Mouse (Mus musculus) left cerebral cortex, adult 9 months (tissue): ENCODE data around the gene Ufc1.
A peak's percentile ranks its signal among the peaks of the same experiment; 100 is the strongest.
"Not testable (repeated sequence)": the region's sequence is repeated elsewhere in the genome, so short reads cannot be mapped to it uniquely, and the experiment has no call there.

Experiments
- DNase-seq, 2 experiments: peaks; one replicate each; pipeline ENCODE4 v3.0.0; 2022; ENCODE audit warnings: low spot score in 2 of 2

The Ufc1 gene

DNA sequence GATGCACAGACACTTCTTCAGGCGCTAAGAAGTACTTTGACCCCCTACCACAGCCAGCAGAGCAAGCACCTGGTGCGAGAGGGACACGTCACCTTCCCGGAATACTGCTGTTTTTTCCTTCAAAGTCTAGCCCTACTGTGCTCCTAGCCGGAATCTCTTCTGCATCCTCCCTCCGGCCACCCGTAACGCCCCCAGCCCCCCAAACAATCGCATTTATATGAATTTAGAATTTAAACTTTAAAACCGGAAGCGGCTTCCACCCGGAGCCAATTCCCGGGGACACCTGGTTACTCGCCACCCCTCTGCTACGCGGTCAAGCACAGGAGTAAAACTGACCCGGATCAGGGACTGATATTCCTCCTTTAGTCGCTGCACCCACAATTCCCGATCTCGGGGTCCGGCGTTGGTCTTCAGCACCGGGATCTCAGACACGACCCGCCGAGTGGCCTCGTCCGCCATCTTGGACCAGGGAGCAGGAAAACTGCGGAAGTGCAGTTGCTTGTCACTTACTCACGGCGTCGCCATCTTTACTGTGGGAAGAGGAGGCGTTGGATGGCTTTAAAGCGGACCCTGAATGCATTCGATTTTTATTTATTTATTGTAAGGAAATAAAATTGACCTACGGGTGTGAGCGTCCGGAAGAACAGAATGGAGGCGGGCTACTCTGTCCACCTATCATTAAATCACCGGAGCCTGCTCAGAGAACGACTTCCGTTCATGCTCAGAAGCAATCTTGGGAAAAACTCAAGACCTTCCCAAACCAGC, at the start of gene Ufc1:
Ufc1 (minus strand) TSS at position 727 of the 765 bp plus-strand sequence.
- DNase-seq: peak; percentile 74 to 85

DNA sequence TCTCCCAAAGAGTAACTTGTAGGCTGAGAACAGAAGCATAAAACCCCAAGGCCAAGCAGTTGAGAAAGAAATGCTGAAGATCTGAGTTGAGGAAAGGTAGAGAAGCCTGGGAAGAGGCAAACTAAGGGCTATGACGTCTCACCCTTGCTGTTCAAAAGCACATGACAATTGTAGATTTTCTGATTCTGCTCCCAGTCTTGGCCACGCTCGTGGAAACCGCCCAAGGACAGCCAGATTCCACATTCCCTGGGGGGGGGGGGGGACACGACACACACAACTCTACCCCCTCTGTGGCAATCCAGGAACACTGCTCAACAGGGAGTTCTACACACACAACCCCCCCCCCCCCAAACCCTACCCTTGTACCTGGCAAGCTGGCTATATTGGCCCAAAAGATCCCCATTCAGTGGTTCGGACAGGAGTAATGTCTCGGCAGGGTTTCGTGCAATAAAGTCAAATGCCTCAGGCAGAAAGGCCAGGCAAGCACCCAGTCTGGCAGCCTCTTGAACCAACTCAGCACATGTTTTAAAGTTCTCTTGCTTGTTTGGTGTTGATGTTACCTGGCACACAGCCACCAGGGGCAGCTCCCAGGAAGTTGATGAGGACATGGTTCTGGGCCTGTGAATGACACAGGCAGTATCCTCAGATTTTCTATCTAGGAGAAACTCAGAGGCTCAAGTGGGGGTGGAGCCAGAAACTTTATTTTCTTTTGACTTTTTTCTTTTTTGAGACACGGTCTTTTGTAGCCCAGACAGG, 49.3 kb upstream of the Ufc1 start:
- no peak for DNase-seq

DNA sequence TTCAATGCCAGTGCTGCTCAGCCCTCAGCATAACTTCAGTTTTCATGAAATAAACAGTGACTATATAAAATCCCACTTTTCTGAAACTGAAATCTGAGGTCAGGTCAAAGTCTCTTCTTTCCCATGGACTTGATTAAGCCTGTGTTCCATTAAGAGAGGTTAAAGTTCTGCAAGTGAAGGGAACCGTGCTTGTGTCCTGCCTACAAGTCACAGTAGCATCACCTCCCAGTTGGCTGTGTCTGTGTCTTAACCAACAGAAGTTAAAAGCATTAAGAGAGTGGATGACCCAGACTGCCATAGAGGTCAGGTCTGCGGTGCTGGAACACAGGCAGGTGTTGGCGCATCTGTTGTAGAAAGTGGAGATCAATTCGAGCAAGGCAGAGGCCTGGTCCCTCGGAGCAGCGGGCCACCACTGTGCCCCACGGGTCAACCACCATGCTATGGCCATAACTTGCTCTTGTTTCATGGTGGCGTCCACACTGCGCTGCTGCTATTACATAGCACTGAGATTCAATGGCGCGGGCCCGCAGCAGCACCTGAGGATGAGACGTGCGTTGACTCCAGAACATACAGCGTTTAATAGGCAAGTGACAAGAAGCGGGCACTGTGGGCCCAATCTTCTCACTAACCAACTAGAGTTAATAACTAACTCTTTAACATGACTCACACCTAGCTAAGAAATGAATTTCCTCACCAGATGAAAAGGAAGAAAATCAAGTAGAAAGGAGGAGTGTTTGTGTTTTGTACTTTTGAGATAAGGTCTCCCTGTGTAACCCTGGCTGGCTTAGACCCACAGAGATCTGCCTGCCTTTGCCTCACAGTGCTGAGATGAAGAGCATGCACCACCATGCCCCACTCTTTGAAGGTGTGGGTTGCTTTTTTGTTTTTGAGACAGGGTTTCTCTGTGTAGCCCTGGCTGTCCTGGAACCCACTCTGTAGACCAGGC, 47.7 kb upstream of the Ufc1 start:
- DNase-seq: no peak

GRCm38 (mm10) chr1:171330216-171330560, 35.4 kb upstream of the Ufc1 start:
- no peak for DNase-seq

GRCm38 (mm10) chr1:171329433-171330215, 34.8 kb upstream of the Ufc1 start:
- DNase-seq: peak in 1 of 2 experiments; percentile 35

DNA sequence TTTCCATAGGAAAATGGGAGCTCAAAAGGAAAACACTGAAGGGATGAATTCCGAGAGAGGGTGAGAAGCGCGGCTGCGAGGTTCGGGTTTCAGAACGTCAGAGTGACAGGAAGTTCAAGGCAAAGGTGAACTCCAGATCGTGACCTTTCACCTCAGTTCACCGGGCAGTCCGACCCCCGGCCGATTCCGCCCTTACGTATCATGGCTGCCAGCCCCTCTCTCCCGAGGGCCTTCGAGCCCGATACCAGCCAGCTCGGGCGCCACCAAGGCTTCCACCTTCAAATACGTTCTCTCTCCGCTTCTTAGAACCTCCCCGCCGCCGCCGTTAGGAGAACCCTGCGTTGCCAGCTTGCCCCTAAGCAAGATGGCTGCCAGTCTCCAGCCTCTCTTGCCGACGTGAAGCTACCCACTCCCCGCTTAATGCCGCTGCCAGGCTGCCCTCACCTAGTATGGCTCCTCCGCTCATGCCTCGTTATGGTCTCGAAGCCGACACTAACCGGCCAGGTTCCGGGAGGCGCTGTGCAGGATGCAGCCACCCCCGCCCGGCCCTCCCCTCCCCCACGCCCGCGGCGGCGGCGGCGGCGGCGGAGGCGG, 34.1 kb upstream of the Ufc1 start, which contains the start of gene Dedd:
Dedd (plus strand) TSS at position 307 of the 594 bp plus-strand sequence.
- peak; percentile 93 to 96 for DNase-seq

GRCm38 (mm10) chr1:171328244-171328643, 33.4 kb upstream of the Ufc1 start:
- DNase-seq: no peak

GRCm38 (mm10) chr1:171326588-171326987, 31.8 kb upstream of the Ufc1 start:
- DNase-seq: not testable (repeated sequence)

GRCm38 (mm10) chr1:171325571-171325970, 30.7 kb upstream of the Ufc1 start:
- DNase-seq: no peak

DNA sequence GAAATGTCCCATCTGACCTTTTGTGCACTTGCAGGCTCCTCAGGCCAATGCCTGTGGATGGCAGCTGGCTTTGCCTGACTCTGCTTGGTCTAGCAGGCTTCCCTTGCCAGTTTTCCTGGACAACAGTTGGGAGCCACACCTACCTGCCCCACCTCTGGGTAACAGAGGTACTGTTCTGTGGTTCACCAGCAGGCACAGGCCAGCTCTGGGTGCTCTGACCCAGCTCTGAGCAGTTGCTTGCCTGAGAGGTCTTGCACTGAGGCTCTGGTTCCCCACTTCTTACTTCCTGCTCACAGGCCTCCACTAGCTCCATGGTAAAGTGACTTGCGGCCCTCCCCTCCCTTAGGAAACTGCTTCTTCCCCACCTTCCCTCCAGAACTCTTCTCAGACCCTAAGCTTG, 27.2 kb upstream of the Ufc1 start:
- DNase-seq: no peak

DNA sequence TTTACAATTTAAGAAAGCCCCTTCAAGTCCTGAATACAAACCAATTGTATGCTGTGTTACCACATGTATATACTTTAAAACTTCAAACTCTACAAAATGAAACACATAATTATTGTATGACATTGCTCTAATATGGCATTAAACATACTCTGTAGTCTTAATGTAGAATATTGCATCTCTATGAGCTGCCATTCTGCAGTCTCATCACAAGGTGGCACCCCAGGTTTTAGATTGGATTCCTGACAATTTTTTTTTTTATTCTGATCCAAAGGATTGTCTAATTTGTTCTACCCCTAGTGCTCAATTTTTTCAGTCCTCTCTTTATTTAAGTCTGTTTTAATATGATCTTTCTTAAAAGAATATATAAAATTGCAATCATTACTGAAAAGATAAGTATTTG, 26.6 kb upstream of the Ufc1 start:
- no peak for DNase-seq

DNA sequence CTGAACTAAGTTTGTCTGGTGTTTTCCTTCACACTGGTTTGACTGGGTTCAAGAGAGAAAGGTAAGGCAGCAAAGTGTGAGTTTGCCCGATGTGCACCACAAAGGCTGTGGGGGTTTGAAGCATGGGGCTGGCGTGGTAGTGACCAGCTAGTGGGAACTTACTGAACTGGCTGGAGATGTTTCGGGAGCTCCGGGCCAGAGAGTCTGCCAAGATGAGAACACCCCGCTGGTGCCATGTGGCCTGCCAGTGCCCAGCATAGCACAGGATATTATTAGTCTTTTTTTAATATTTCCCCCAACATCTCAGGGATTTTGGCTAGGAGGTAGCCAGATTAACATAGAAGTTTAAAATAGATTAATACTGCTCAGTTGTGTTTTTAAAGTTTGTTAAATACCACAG, 25.3 kb upstream of the Ufc1 start:
- no peak for DNase-seq

GRCm38 (mm10) chr1:171319748-171320147, 24.9 kb upstream of the Ufc1 start:
- no peak for DNase-seq

GRCm38 (mm10) chr1:171309321-171309720, 14.5 kb upstream of the Ufc1 start:
- DNase-seq: no peak

- not testable (repeated sequence) for DNase-seq
These were observed 11.3 kb upstream of the Ufc1 start for GRCm38 (mm10) chr1:171306157-171306556.

DNA sequence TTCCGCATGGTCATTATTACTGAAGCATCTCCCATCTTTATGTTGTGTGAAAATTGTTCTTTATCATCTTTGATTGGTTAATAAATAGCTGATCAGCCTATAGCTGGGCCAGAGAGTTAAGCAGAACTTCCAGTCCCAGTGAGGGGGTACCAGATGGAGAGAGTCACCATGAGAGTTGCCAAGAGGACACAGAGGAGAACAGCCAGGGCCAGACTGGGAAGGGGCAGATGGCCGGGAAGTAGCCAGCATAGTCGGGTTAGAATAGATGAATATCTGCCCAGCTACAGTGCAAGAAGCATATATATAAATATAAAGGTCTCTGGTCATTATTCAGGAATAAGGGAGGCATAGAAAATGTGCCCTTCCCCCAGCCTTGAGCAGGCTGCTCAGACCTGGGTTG, 3.4 kb upstream of the Ufc1 start:
- DNase-seq: no peak

DNA sequence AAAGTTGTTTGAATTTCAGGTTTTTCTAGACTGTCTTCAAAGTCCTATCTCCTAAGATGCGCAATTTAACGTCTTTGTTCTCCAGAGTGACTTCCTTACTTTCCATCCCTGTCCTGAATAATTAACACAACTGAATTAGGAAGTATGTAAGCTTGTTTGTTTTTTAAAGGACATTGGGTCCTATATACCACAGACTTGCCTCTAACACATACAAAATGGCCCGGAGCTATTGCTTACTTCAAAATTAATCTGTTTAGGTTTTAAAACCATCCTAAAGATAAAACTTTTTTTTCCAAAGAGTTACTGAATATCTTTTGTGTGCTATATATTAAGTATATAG, 209 bp upstream of the Ufc1 start:
- no peak for DNase-seq

DNA sequence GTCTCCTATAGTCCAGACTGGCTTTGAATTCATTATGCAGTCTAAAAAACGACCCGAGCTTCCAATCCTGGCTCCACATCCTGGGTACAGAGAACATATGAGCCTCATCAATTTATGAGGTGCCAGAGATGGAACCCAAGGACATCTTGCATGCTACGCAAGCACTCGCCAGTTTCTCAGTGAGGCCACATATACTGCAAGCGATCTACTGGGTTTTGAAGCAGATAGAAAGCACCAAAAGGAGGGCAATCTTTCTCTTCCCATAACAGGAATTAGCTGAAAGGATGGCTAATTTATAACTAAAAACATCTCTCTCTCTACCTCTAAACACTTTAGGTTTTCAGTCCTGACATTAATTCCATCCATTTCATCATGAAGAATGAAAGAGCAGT, 922 bp downstream of the Ufc1 start:
- no peak for DNase-seq

DNA sequence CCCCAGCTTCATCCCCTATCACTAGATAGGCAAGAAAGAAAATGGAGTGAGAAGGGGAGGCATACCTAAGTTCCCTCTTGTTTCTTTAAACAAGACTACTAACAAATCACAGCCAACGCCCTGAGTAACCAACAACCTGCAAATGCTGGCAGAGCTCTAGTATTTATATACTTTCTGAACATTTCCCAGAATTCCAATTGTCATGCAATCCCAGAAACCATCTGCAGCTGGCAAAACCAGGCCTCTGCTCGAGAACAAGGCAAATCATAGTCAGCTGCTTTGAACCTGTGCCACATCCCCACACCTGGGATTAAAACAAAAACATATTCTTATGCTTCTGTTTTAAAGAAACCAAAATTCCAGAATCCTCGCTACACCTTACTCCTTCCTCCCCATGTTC, 1.5 kb downstream of the Ufc1 start:
- DNase-seq: no peak

DNA sequence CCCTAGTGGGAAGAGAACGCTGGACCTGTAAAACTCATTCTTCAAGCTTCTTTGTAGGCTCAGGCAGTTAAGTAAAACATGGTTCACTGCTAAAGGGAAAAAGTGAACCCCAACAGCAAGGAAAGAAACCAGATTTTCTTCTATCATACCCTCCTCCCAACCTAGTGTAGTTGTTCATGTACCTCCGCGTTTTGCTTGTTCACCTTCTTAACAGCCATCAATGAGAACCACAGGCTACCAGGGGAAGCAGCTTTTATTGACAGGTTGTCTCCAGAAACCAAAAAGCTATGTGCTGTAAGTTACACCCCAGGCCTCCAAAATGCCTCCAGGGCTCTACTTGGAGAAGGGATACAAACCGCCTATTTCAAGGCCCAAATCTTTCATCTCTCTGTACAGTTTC, 6.5 kb downstream of the Ufc1 start:
- DNase-seq: no peak
